Mouse (Mus musculus): ENCODE data around the gene 4933428G20Rik. TPM values are rescaled to one million over a fixed set of nuclear protein-coding genes. Genes with fewer than 3 reads are reported as not detected.

Gene 4933428G20Rik
- polyA plus RNA-seq, 1 experiment from 2014 or later = 0.92 TPM

Other genes with a start within 250 kb of the 4933428G20Rik start
- gene Npepps, start 219.7 kb downstream of the 4933428G20Rik start, polyA plus RNA-seq (2015; fragmentation: Nextera tagmentation; extraction: Ambion mirVana) = 87.4 and 92.9 TPM in 2 replicates
- gene Mrpl45, start 184.6 kb downstream of the 4933428G20Rik start, polyA plus RNA-seq (2015; fragmentation: Nextera tagmentation; extraction: Ambion mirVana) = 58.1 and 59.8 TPM in 2 replicates
- gene Gpr179, start 148.3 kb downstream of the 4933428G20Rik start, polyA plus RNA-seq (2015; fragmentation: Nextera tagmentation; extraction: Ambion mirVana) = 0.09 and 0.12 TPM in 2 replicates
- gene Socs7, start 137.8 kb downstream of the 4933428G20Rik start, polyA plus RNA-seq (2015; fragmentation: Nextera tagmentation; extraction: Ambion mirVana) = 3.1 and 3.2 TPM in 2 replicates
- 5.5 and 6.1 TPM in 2 replicates for gene Arhgap23, start 84.8 kb downstream of the 4933428G20Rik start, polyA plus RNA-seq (2015; fragmentation: Nextera tagmentation; extraction: Ambion mirVana)
- 0.04 and 0.08 TPM in 2 replicates for gene Srcin1, start 75.8 kb upstream of the 4933428G20Rik start, polyA plus RNA-seq (2015; fragmentation: Nextera tagmentation; extraction: Ambion mirVana)
- 0.70 and 0.79 TPM in 2 replicates for gene Epop, start 129.4 kb upstream of the 4933428G20Rik start, polyA plus RNA-seq (2015; fragmentation: Nextera tagmentation; extraction: Ambion mirVana)
- 2.1 and 2.8 TPM in 2 replicates for gene Mllt6, start 163.1 kb upstream of the 4933428G20Rik start, polyA plus RNA-seq (2015; fragmentation: Nextera tagmentation; extraction: Ambion mirVana)
- gene Cisd3, start 185.5 kb upstream of the 4933428G20Rik start, polyA plus RNA-seq (2015; fragmentation: Nextera tagmentation; extraction: Ambion mirVana) = 81.1 and 86.1 TPM in 2 replicates
- gene Pcgf2, start 200.2 kb upstream of the 4933428G20Rik start, polyA plus RNA-seq (2015; fragmentation: Nextera tagmentation; extraction: Ambion mirVana) = 11.4 and 14.2 TPM in 2 replicates
- 359 and 395 TPM in 2 replicates for gene Psmb3, start 203.1 kb upstream of the 4933428G20Rik start, polyA plus RNA-seq (2015; fragmentation: Nextera tagmentation; extraction: Ambion mirVana)
- 0.81 and 1.1 TPM in 2 replicates for gene Pip4k2b, start 244.4 kb upstream of the 4933428G20Rik start, polyA plus RNA-seq (2015; fragmentation: Nextera tagmentation; extraction: Ambion mirVana)

All from heart, embryonic 16.5 days (tissue).